Mouse (Mus musculus) liver, postnatal 0 days (tissue): ENCODE data around the gene Mras. TPM values are rescaled to one million over a fixed set of nuclear protein-coding genes. Genes with fewer than 3 reads are reported as not detected.

ENCODE experiments used
- ATAC-seq: fragments of 200-750 bp; cut with Nextera tagmentation; 2 replicates; pipeline ENCODE4 v1.8.0; 2017; ENCODE audit warnings: mild to moderate bottlenecking, moderate library complexity
- DNase-seq: peaks from one replicate; pipeline ENCODE4 v3.0.0-alpha.2; 2016
- H3K27ac ChIP-seq: fragments of 300-500 bp; sonication (generic); 2 replicates; pipeline ENCODE4 v1.5.1; 2014; ENCODE audit warnings: antibody characterized with exemption, moderate library complexity, mild to moderate bottlenecking, low read depth
- H3K27me3 ChIP-seq: fragments of 300-500 bp; sonication (generic); 2 replicates; pipeline ENCODE4 v1.6.1; 2014; ENCODE audit warnings: low read length, control low read depth, mixed read lengths; ENCODE audit not compliant: insufficient read depth
- H3K36me3 ChIP-seq: fragments of 300-500 bp; sonication (generic); replicated peaks from 2 replicates; pipeline ENCODE4 v1.6.1; 2014; ENCODE audit warnings: mild to moderate bottlenecking, control low read depth, low read length, moderate library complexity, mixed read lengths; ENCODE audit not compliant: insufficient read depth
- H3K4me1 ChIP-seq: fragments of 300-500 bp; sonication (generic); 2 replicates; pipeline ENCODE4 v1.6.1; 2014; ENCODE audit warnings: antibody characterized with exemption, mild to moderate bottlenecking, control low read depth; ENCODE audit not compliant: insufficient read depth
- H3K4me2 ChIP-seq: fragments of 300-500 bp; sonication (generic); 2 replicates; pipeline ENCODE4 v1.6.1; 2014; ENCODE audit warnings: low read depth, mild to moderate bottlenecking, low read length, moderate library complexity, mixed read lengths
- H3K4me3 ChIP-seq: fragments of 300-500 bp; sonication (generic); 2 replicates; pipeline ENCODE4 v1.5.1; 2014; ENCODE audit warnings: low read depth, low read length
- H3K9ac ChIP-seq: fragments of 300-500 bp; sonication (generic); replicated peaks from 2 replicates; pipeline ENCODE4 v1.6.1; 2014; ENCODE audit warnings: mild to moderate bottlenecking, moderate library complexity
- H3K9me3 ChIP-seq: fragments of 300-500 bp; sonication (generic); 2 replicates; pipeline ENCODE4 v1.6.1; 2016; ENCODE audit warnings: mild to moderate bottlenecking, control low read depth, low read length, mixed read lengths
- CTCF ChIP-seq: sonication (generic); IDR thresholded peaks from 2 replicates; pipeline ENCODE4 v1.5.1; 2016; ENCODE audit warnings: antibody characterized with exemption, low read depth
- EP300 ChIP-seq: IDR thresholded peaks from 2 replicates; pipeline ENCODE4 v1.6.1; 2016; ENCODE audit warnings: antibody characterized with exemption, low read depth, mild to moderate bottlenecking
- WGBS: fragments of 180-500 bp; shearing (Covaris S2); extraction: QIAGEN DNeasy Blood & Tissue Kit; methylation state at CpG from one replicate; pipeline ENCODE4 v1.1.7; 2014; ENCODE audit not compliant: insufficient replicate concordance; 5-methylcytosine and 5-hydroxymethylcytosine counted together
- polyA plus RNA-seq: library from polyadenylated mRNA; unstranded; fragments of >200 nt; fragmentation: Nextera tagmentation; extraction: Ambion mirVana; gene quantifications from 2 replicates; pipeline ENCODE4 v1.2.1, GENCODE M21; 2015

The Mras gene
- polyA plus RNA-seq, 1 experiment from 2014 or later: 1.0 TPM

- peak overlapping the region; percentile 61 for H3K27ac ChIP-seq
- 1% methylated on average over 56 of the region's 86 CpGs for WGBS
- H3K4me1 ChIP-seq: no peaks in the 10 kb centered on the region
- TF ChIP-seq CTCF (no peak), EP300 (no peak)
- H3K36me3 ChIP-seq: no peaks in the 10 kb centered on the region
- peaks cover 17% of the 10 kb centered on the region for H3K27me3 ChIP-seq
- no peaks in the 10 kb centered on the region for H3K9me3 ChIP-seq
- H3K4me3 ChIP-seq: peak overlapping the region; percentile 65
- peak overlapping the region; percentile 65 for H3K9ac ChIP-seq
- ATAC-seq (peak; percentile 85), DNase-seq (peak; percentile 68)
- H3K4me2 ChIP-seq: peak overlapping the region; percentile 88
Observed at GRCm38 (mm10) chr9:99436182-99437030, 775 bp downstream of the Mras start.

DNA sequence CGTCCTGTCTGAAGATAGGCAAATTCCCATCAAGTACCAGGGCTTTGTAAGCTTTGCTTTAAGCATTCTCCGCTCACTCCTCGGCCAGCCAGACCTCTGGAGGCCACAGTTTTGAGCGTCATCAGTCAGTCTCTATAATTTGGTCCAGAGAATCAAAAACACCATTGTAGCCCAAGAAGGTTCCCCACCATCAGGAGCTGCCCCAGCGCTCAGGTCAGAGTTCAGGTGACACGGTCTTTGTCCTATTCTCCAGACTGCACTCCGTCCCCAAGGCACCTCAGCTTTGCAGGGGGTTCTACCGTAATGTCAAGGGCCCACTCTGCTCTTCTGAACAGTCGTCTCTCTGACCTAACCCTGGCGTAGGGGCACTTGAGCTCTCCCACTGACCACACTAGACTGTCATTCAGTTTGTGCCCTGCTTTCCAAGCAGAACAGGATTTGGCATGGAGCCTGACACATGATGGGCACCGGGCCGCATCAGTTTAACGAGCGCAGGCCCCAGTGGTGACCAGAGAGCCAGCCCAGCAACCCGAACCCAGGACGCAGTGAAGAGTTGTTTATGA, 1.5 kb downstream of the Mras start:
- peak overlapping the region; percentile 65 for H3K9ac ChIP-seq
- WGBS: 40% methylated on average over 16 of the region's 16 CpGs
- DNase-seq: no peak

DNA sequence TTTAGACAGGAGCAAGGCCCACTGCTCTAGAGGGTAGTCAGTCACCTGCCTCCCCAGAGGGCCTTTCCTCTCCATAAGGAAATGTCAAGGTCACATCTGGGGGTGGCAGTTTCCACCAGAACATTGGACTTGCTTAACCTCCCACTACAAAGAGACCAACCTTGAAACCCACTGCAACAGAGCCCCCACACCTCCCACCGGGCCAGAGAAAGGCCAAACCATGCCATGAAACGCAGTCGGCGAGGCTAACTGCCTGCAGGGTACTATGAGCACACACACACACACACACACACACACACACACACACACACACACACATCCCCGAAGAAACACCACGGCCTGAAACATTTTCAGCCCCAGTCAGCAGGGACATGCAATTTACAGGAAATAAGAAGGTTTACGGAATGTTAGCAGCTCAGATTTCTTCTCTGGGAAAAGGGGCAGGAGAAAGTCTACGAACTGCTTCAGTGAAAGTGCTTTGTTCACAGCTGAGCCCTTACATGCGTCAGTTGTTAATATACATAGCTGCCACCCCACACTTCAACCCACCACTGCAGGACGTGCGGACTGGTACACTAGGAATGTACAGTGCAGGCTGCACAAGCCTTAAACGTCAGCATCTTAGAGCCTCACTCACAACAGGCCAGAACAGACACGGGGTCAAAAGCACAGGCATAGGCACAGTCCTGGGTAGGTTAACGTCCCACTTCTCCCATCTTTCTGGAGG, 2.1 kb downstream of the Mras start:
- no peaks in the 10 kb centered on the region for H3K36me3 ChIP-seq
- no peak overlapping the region for H3K27ac ChIP-seq
- H3K27me3 ChIP-seq: peaks cover 17% of the 10 kb centered on the region
- H3K4me3 ChIP-seq: no peak overlapping the region
- H3K9ac ChIP-seq: no peak overlapping the region
- H3K4me1 ChIP-seq: no peaks in the 10 kb centered on the region
- WGBS: 52% methylated on average over 14 of the region's 14 CpGs
- H3K9me3 ChIP-seq: no peaks in the 10 kb centered on the region
- no peak for TF ChIP-seq EP300
- TF ChIP-seq CTCF: no peak
- no peak overlapping the region for H3K4me2 ChIP-seq
- DNase-seq (no peak), ATAC-seq (no peak)

More for the DNA sequence above, 1.5 kb downstream of the Mras start:
- ATAC-seq: peak; percentile 20; the same call in 1 of the 2 replicates
- H3K27me3 ChIP-seq: peaks cover 17% of the 10 kb centered on the region
- TF ChIP-seq EP300 (no peak), CTCF (no peak)
- no peaks in the 10 kb centered on the region for H3K4me1 ChIP-seq
- H3K27ac ChIP-seq: 0 out of 2 replicates have a peak overlapping the region, but pooled peaks have one; percentile 61
- peak overlapping the region; percentile 65 for H3K4me3 ChIP-seq
- H3K36me3 ChIP-seq: no peaks in the 10 kb centered on the region
- no peaks in the 10 kb centered on the region for H3K9me3 ChIP-seq
- peak overlapping the region; percentile 88 for H3K4me2 ChIP-seq

DNA sequence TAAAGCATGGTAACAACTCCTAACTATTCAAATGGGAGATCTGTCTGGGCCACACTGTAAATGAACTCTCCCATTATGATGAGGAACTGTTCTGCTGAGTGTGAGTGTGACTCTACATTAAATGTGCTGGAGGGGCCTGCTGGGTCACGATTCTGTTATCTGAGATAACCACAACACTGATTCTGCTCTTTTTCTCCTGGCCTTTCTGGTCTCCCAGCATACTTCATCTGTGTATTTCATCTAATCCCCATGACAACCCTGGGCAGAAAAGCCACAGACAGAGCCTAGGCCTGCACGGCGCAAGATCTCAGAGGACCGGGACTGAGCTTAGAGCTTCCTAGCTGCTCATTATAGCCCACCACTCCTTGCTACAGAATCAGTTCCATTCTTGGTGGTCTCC, 4.7 kb downstream of the Mras start:
- H3K9ac ChIP-seq: no peak overlapping the region
- ATAC-seq (peak; percentile 26; the same call in 1 of the 2 replicates), DNase-seq (no peak)
- no peak overlapping the region for H3K4me3 ChIP-seq
- peaks cover 13% of the 10 kb centered on the region for H3K27me3 ChIP-seq
- H3K4me1 ChIP-seq: no peaks in the 10 kb centered on the region
- no peak overlapping the region for H3K27ac ChIP-seq
- 54% methylated on average over 4 of the region's 4 CpGs for WGBS
- H3K9me3 ChIP-seq: no peaks in the 10 kb centered on the region
- H3K36me3 ChIP-seq: no peaks in the 10 kb centered on the region
- H3K4me2 ChIP-seq: no peak overlapping the region
- TF ChIP-seq CTCF: no peak
- TF ChIP-seq EP300: no peak

- H3K27me3 ChIP-seq: peaks cover 8% of the 10 kb centered on the region
- no peak overlapping the region for H3K4me3 ChIP-seq
- ATAC-seq (no peak), DNase-seq (no peak)
- TF ChIP-seq CTCF (no peak), EP300 (no peak)
- no peaks in the 10 kb centered on the region for H3K36me3 ChIP-seq
- H3K27ac ChIP-seq: no peak overlapping the region
- 62% methylated on average over 6 of the region's 6 CpGs for WGBS
- H3K4me2 ChIP-seq: no peak overlapping the region
- no peaks in the 10 kb centered on the region for H3K9me3 ChIP-seq
- no peaks in the 10 kb centered on the region for H3K4me1 ChIP-seq
- no peak overlapping the region for H3K9ac ChIP-seq
Observed at GRCm38 (mm10) chr9:99431963-99432362, 5.2 kb downstream of the Mras start.

DNA sequence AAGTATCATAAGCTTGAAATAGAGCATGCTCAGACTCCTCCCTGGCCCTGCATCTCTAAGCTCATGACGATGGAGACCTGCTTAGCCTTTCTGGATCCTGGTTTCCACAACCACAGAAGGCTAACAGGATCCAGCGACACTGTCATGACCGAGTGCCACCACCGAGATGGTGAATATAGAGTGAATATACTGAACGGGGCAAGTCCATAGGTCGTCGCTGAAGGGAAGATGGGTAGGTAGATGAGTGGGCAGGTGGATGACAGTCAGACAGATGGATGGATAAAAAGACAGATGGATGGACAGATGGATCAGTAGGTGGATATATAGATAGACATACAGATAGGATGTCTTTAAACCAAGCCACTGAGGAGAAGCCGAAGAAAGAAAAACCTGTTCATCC, 5.8 kb downstream of the Mras start:
- WGBS: 78% methylated on average over 8 of the region's 8 CpGs

More for the DNA sequence above, 5.8 kb downstream of the Mras start:
- DNase-seq: no peak
- TF ChIP-seq EP300 (no peak), CTCF (no peak)
- Histone ChIP-seq H3K9ac (no peak overlapping the region), H3K4me3 (no peak overlapping the region), H3K9me3 (no peaks in the 10 kb centered on the region), H3K4me2 (no peak overlapping the region), H3K36me3 (no peaks in the 10 kb centered on the region), H3K27me3 (peaks cover 6% of the 10 kb centered on the region; the same call in 1 of the 2 replicates), H3K27ac (no peak overlapping the region), H3K4me1 (no peaks in the 10 kb centered on the region)
- ATAC-seq: no peak
